Mouse (Mus musculus) gastrocnemius, postnatal 14 days (tissue): Measurements from ENCODE around the gene Cfap57. TPM values are rescaled to one million over a fixed set of nuclear protein-coding genes. Genes with fewer than 3 reads are reported as not detected.

Source experiments
- DNase-seq: peaks from one replicate; pipeline ENCODE4 v3.0.0; 2021; ENCODE audit warnings: mixed read lengths
- intact Hi-C: fragments of 180-260 bp; cut with DNase I; formaldehyde crosslinking; loops from one replicate; pipeline ENCODE4 v1.15.1; 2025; ENCODE audit warnings: low total_unique reads
- long read RNA-seq, 2 experiments: library from polyadenylated mRNA; stranded (forward); transcript quantifications; one replicate each; pipeline ENCODE4 v2.0.0; 2021
- total RNA-seq, 2 experiments: library from RNA; stranded (reverse); gene quantifications; 2 replicates each; pipeline ENCODE4 v1.2.3; 2021

The Cfap57 gene
- not detected for total RNA-seq
- long read RNA-seq, experiment 1, result 0 reads
- long read RNA-seq, experiment 2, result 0 reads

- intact Hi-C loops, result no loop called here
- peak; percentile 86 for DNase-seq
Measured at GRCm38 (mm10) chr4:118620279-118620966, at the start of gene Cfap57, which contains the start of gene Ebna1bp2. Gene Cfap57 (minus strand): TSS chr4:118620777. Gene Ebna1bp2 (plus strand): TSS chr4:118620799.

- intact Hi-C loops, result no loop called here
- no peak for DNase-seq
Measured at GRCm38 (mm10) chr4:118658652-118659051, 38.1 kb upstream of the Cfap57 start, which contains the start of gene Olfr62. Gene Olfr62 (plus strand): TSS chr4:118658952.

GRCm38 (mm10) chr4:118645234-118645633, 24.7 kb upstream of the Cfap57 start:
- intact Hi-C loops, result no loop called here
- DNase-seq, result peak; percentile 16

- intact Hi-C loops, result no loop called here
- peak; percentile 16 for DNase-seq
Measured at GRCm38 (mm10) chr4:118642346-118643190, 22.0 kb upstream of the Cfap57 start.

- intact Hi-C loops, result no loop called here
- DNase-seq, result no peak
Measured at GRCm38 (mm10) chr4:118630261-118630660, 9.7 kb upstream of the Cfap57 start.

GRCm38 (mm10) chr4:118621781-118622180, 1.2 kb upstream of the Cfap57 start:
- intact Hi-C loops, result no loop called here
- DNase-seq, result no peak

GRCm38 (mm10) chr4:118620967-118621320, 367 bp upstream of the Cfap57 start:
- intact Hi-C loops, result no loop called here
- DNase-seq, result no peak

GRCm38 (mm10) chr4:118615412-118615811, 5.2 kb downstream of the Cfap57 start:
- intact Hi-C loops, result no loop called here
- no peak for DNase-seq

GRCm38 (mm10) chr4:118612619-118613018, 8.0 kb downstream of the Cfap57 start:
- intact Hi-C loops, result no loop called here
- peak; percentile 20 for DNase-seq

- intact Hi-C loops, result no loop called here
- no peak for DNase-seq
Measured at GRCm38 (mm10) chr4:118609836-118610235, 10.7 kb downstream of the Cfap57 start.

GRCm38 (mm10) chr4:118604065-118604464, 16.5 kb downstream of the Cfap57 start:
- intact Hi-C loops, result no loop called here
- DNase-seq, result no peak

GRCm38 (mm10) chr4:118589733-118590130, 30.8 kb downstream of the Cfap57 start:
- DNase-seq, result no peak
- intact Hi-C loops, result no loop called here

- intact Hi-C loops, result no loop called here
- no peak for DNase-seq
Measured at GRCm38 (mm10) chr4:118589053-118589732, 31.4 kb downstream of the Cfap57 start.

- intact Hi-C loops, result no loop called here
- no peak for DNase-seq
Measured at GRCm38 (mm10) chr4:118582629-118583028, 37.9 kb downstream of the Cfap57 start.

GRCm38 (mm10) chr4:118581508-118581907, 39.1 kb downstream of the Cfap57 start:
- intact Hi-C loops, result no loop called here
- no peak for DNase-seq

GRCm38 (mm10) chr4:118579313-118579712, 41.3 kb downstream of the Cfap57 start:
- DNase-seq, result peak; percentile 30
- intact Hi-C loops, result no loop called here

GRCm38 (mm10) chr4:118576097-118576496, 44.5 kb downstream of the Cfap57 start:
- intact Hi-C loops, result no loop called here
- DNase-seq, result peak; percentile 83

- intact Hi-C loops, result loop anchor here (5.0 kb wide), 1 partner anchor 159 kb away; no protein-coding TSS in a partner anchor
- DNase-seq, result no peak
Measured at GRCm38 (mm10) chr4:118571441-118571840, 49.1 kb downstream of the Cfap57 start.

GRCm38 (mm10) chr4:118569320-118569719, 51.3 kb downstream of the Cfap57 start:
- intact Hi-C loops, result loop anchor here (10.0 kb wide), 1 partner anchor 135 kb away; the partner anchor contains the start of gene Cdc20
- DNase-seq, result no peak

- DNase-seq, result no peak
- intact Hi-C loops, result loop anchor here (10.0 kb wide), 1 partner anchor 134 kb away; the partner anchor contains the start of gene Cdc20
Measured at GRCm38 (mm10) chr4:118568709-118569108, 51.9 kb downstream of the Cfap57 start.
